Comparison of ENCODE assay signal across 8 mouse cellular contexts in genomic region chr3:96221640-96222038, GRCm38 (mm10). TPM values are rescaled to one million over a fixed set of nuclear protein-coding genes. Genes with fewer than 3 reads are reported as not detected.
DNase-seq lines count a peak whose midpoint lies in the region; ATAC-seq and TF ChIP-seq lines count a peak whose summit lies in the region.

No protein-coding gene starts in this region.

- DNase-seq in gastrocnemius, adult 2 months, result no peak
- DNase-seq in gastrocnemius, postnatal 36 days, result no peak
- no peak for DNase-seq in forebrain, embryonic 11.5 days (ENCODE audit: low spot score)
- no peak for DNase-seq in spleen, adult 2 months (ENCODE audit: low read depth in 1 of 2, low spot score in 2 of 2)
- DNase-seq in frontal cortex, postnatal 25 days (ENCODE audit: low spot score in 2 of 2), result no peak
- DNase-seq in B cell, adult 2 months, result no peak

- H3K27me3 ChIP-seq in E14TG2a.4 (ENCODE audit: insufficient read depth, low read length), result peaks cover 12% of the 10 kb centered on the region; the same call in 1 of the 2 replicates
- H3K27me3 ChIP-seq in forebrain, embryonic 11.5 days (ENCODE audit: control insufficient read depth, insufficient read depth, low read length), result no peaks in the 10 kb centered on the region
- no peaks in the 10 kb centered on the region for H3K27me3 ChIP-seq in limb, embryonic 13.5 days
- no peaks in the 10 kb centered on the region for H3K27me3 ChIP-seq in spleen, adult 2 months (ENCODE audit: control insufficient read depth, insufficient read depth, low read length)

- no peak for TF ChIP-seq CTCF in gastrocnemius, adult 2 months (IDR thresholded peaks at IDR 0.05)
- TF ChIP-seq CTCF in E14TG2a.4 (conservative IDR thresholded peaks at IDR 0.05; ENCODE audit: low read length), result no peak
- no peak for TF ChIP-seq CTCF in spleen, adult 2 months (IDR thresholded peaks at IDR 0.05; ENCODE audit: extremely low read depth, insufficient read depth, insufficient read length, insufficient replicate concordance)

- peaks cover 41% of the 10 kb centered on the region for H3K4me1 ChIP-seq in E14TG2a.4 (replicated peaks; ENCODE audit: low read depth, low read length)
- H3K4me1 ChIP-seq in forebrain, embryonic 11.5 days (replicated peaks; ENCODE audit: control insufficient read depth, insufficient read depth, low read length), result peaks cover 10% of the 10 kb centered on the region; the same call in 1 of the 2 replicates
- H3K4me1 ChIP-seq in limb, embryonic 13.5 days, result peaks cover 32% of the 10 kb centered on the region
- H3K4me1 ChIP-seq in spleen, adult 2 months (ENCODE audit: control insufficient read depth, insufficient read depth, insufficient read length), result peaks cover 9% of the 10 kb centered on the region

- H3K9ac ChIP-seq in forebrain, embryonic 11.5 days (ENCODE audit: low read length), result peak overlapping the region; percentile 84
- H3K9ac ChIP-seq in limb, embryonic 13.5 days, result peak overlapping the region; percentile 92

- peak overlapping the region; percentile 68 for H3K4me2 ChIP-seq in forebrain, embryonic 11.5 days (ENCODE audit: low read depth, low read length, severe bottlenecking)
- H3K4me2 ChIP-seq in limb, embryonic 13.5 days (replicated peaks), result peak overlapping the region; percentile 79

- no peak for TF ChIP-seq POLR2A in spleen, adult 2 months (IDR thresholded peaks at IDR 0.05; ENCODE audit: low read depth, low read length)

- no peaks in the 10 kb centered on the region for H3K9me3 ChIP-seq in E14TG2a.4 (ENCODE audit: low read length)
- H3K9me3 ChIP-seq in forebrain, embryonic 11.5 days (ENCODE audit: control insufficient read depth, low read length), result no peaks in the 10 kb centered on the region
- H3K9me3 ChIP-seq in limb, embryonic 13.5 days, result no peaks in the 10 kb centered on the region

- intact Hi-C loops in gastrocnemius, adult 2 months (cut with DNase I), result loop anchor here (2.0 kb wide), 2 partner anchors 15 to 41 kb away; partner anchors contain the start of gene Hist2h4
- intact Hi-C loops in gastrocnemius, postnatal 36 days (cut with DNase I), result no loop called here

- no peaks in the 10 kb centered on the region for H3K36me3 ChIP-seq in E14TG2a.4 (ENCODE audit: insufficient read depth, low read length)
- no peaks in the 10 kb centered on the region for H3K36me3 ChIP-seq in forebrain, embryonic 11.5 days (ENCODE audit: control insufficient read depth, insufficient read depth, low read length)
- H3K36me3 ChIP-seq in limb, embryonic 13.5 days, result no peaks in the 10 kb centered on the region
- H3K36me3 ChIP-seq in spleen, adult 2 months (ENCODE audit: control insufficient read depth, insufficient read depth, low read length), result no peaks in the 10 kb centered on the region

- peak overlapping the region; percentile 97 for H3K27ac ChIP-seq in gastrocnemius, adult 2 months
- peak overlapping the region; percentile 98 for H3K27ac ChIP-seq in forebrain, embryonic 11.5 days (ENCODE audit: low read depth, low read length)
- peak overlapping the region; percentile 99 for H3K27ac ChIP-seq in limb, embryonic 13.5 days
- peak overlapping the region; percentile 97 for H3K27ac ChIP-seq in spleen, adult 2 months (ENCODE audit: insufficient read depth, low read length)

- no peak for ATAC-seq in forebrain, embryonic 11.5 days (replicated peaks; ENCODE audit: low FRiP score)
- ATAC-seq in limb, embryonic 13.5 days (ENCODE audit: low FRiP score, low read depth), result no peak

- H3K4me3 ChIP-seq in gastrocnemius, adult 2 months, result peak overlapping the region; percentile 89
- H3K4me3 ChIP-seq in E14TG2a.4 (replicated peaks; ENCODE audit: low read length), result peak overlapping the region; percentile 84
- peak overlapping the region; percentile 44 for H3K4me3 ChIP-seq in forebrain, embryonic 11.5 days (ENCODE audit: low read depth, low read length)
- H3K4me3 ChIP-seq in limb, embryonic 13.5 days, result peak overlapping the region; percentile 63
- H3K4me3 ChIP-seq in spleen, adult 2 months (ENCODE audit: extremely low read depth, insufficient read depth, insufficient read length), result peak overlapping the region; percentile 69

- 22% methylated on average over 9 of the region's 9 CpGs for WGBS in forebrain, embryonic 11.5 days
- 24% methylated on average over 9 of the region's 9 CpGs for WGBS in limb, embryonic 13.5 days
- 3% methylated on average over 9 of the region's 9 CpGs for WGBS in spleen, adult 2 months

RNA-seq across cellular contexts. Expression of gene Hist2h2be, which starts 0.7 kb away (rescaled TPM):
- total RNA-seq in gastrocnemius, adult 2 months (2021), result 1 to 10 TPM; 5.2 to 6.1 TPM
- total RNA-seq in gastrocnemius, postnatal 36 days (2021), result 1 to 10 TPM; 4.5 to 5.3 TPM
- polyA plus RNA-seq in forebrain, embryonic 11.5 days (2014; fragmentation: Nextera tagmentation; extraction: Ambion mirVana), result 14.3 and 15.8 TPM in 2 replicates
- polyA plus RNA-seq in limb, embryonic 13.5 days (2015; fragmentation: Nextera tagmentation; extraction: Ambion mirVana), result 6.7 and 7.2 TPM in 2 replicates
- 3.3 and 4.2 TPM in 2 replicates for polyA plus RNA-seq in spleen, adult 2 months (2012; rRNA removed)

RNA-seq across cellular contexts. Expression of gene Hist2h2ac, which starts 1.0 kb away (rescaled TPM):
- total RNA-seq in gastrocnemius, adult 2 months (2021), result 10 to 100 TPM in 1 of 2 experiments, 1 to 10 TPM in 1; 8.4 to 10.2 TPM
- 10 to 100 TPM in 1 of 2 experiments, 1 to 10 TPM in 1; 9.9 to 10.3 TPM for total RNA-seq in gastrocnemius, postnatal 36 days (2021)
- polyA plus RNA-seq in forebrain, embryonic 11.5 days (2014; fragmentation: Nextera tagmentation; extraction: Ambion mirVana), result 16.5 and 18.7 TPM in 2 replicates
- polyA plus RNA-seq in limb, embryonic 13.5 days (2015; fragmentation: Nextera tagmentation; extraction: Ambion mirVana), result 11.1 and 12.0 TPM in 2 replicates
- 31.1 and 44.3 TPM in 2 replicates for polyA plus RNA-seq in spleen, adult 2 months (2012; rRNA removed)

RNA-seq across cellular contexts. Expression of gene Hist2h2ab, which starts 2.0 kb away (rescaled TPM):
- total RNA-seq in gastrocnemius, adult 2 months (2021), result 1 to 10 TPM in 1 of 2 experiments, under 1 TPM in 1; 0.87 to 1.2 TPM
- under 1 TPM in 1 of 2 experiments, not detected in 1; 0.92 TPM for total RNA-seq in gastrocnemius, postnatal 36 days (2021)
- 0.71 TPM in 1 of 2 replicates, not detected in the other for polyA plus RNA-seq in forebrain, embryonic 11.5 days (2014; fragmentation: Nextera tagmentation; extraction: Ambion mirVana)
- polyA plus RNA-seq in limb, embryonic 13.5 days (2015; fragmentation: Nextera tagmentation; extraction: Ambion mirVana), result 1.3 TPM in 1 of 2 replicates, not detected in the other
- 3.0 and 5.2 TPM in 2 replicates for polyA plus RNA-seq in spleen, adult 2 months (2012; rRNA removed)

RNA-seq across cellular contexts. Expression of gene Bola1, which starts 2.1 kb away (rescaled TPM):
- 10 to 100 TPM; 24.5 to 29.3 TPM for total RNA-seq in gastrocnemius, adult 2 months (2021)
- 10 to 100 TPM; 20.8 to 24.6 TPM for total RNA-seq in gastrocnemius, postnatal 36 days (2021)
- 75.7 and 83.7 TPM in 2 replicates for polyA plus RNA-seq in forebrain, embryonic 11.5 days (2014; fragmentation: Nextera tagmentation; extraction: Ambion mirVana)
- polyA plus RNA-seq in limb, embryonic 13.5 days (2015; fragmentation: Nextera tagmentation; extraction: Ambion mirVana), result 51.1 and 55.2 TPM in 2 replicates
- 24.6 and 38.8 TPM in 2 replicates for polyA plus RNA-seq in spleen, adult 2 months (2012; rRNA removed)

RNA-seq across cellular contexts. Expression of gene Hist2h3c2, which starts 17.3 kb away (rescaled TPM):
- 1 to 10 TPM; 5.4 to 5.6 TPM for total RNA-seq in gastrocnemius, adult 2 months (2021)
- total RNA-seq in gastrocnemius, postnatal 36 days (2021), result 1 to 10 TPM; 7.6 to 8.3 TPM
- polyA plus RNA-seq in forebrain, embryonic 11.5 days (2014; fragmentation: Nextera tagmentation; extraction: Ambion mirVana), result 12.8 and 14.8 TPM in 2 replicates
- polyA plus RNA-seq in limb, embryonic 13.5 days (2015; fragmentation: Nextera tagmentation; extraction: Ambion mirVana), result 8.8 and 10.5 TPM in 2 replicates
- polyA plus RNA-seq in spleen, adult 2 months (2012; rRNA removed), result 66.4 and 158 TPM in 2 replicates
